Mouse (Mus musculus) ES-E14 (cell line): ENCODE data around the gene Lin28a. TPM values are rescaled to one million over a fixed set of nuclear protein-coding genes. Genes with fewer than 3 reads are reported as not detected.

Experiments
- DNase-seq: peaks from one replicate; pipeline ENCODE4 v3.0.0-alpha.2; 2013; ENCODE audit warnings: low read depth, low spot score
- H3K27ac ChIP-seq: 2 replicates; pipeline ENCODE4 v1.5.1; 2012; ENCODE audit warnings: low read depth, mild to moderate bottlenecking, low read length, moderate library complexity, mixed read lengths; ENCODE audit not compliant: poor library complexity, insufficient read depth, severe bottlenecking
- H3K36me3 ChIP-seq: 2 replicates; pipeline ENCODE4 v1.6.1; 2012; ENCODE audit warnings: mild to moderate bottlenecking, low read length, moderate library complexity, mixed read lengths; ENCODE audit not compliant: control insufficient read depth, poor library complexity, insufficient read depth, severe bottlenecking
- H3K4me1 ChIP-seq, 2 experiments: fragments of 150-350 bp in 1 of 2; sonication (generic) in 1 of 2; 2 replicates each; pipeline ENCODE4 v1.6.1; 2012; ENCODE audit warnings: low read length in 2 of 2, mild to moderate bottlenecking in 1 of 2, mixed read lengths in 1 of 2; ENCODE audit not compliant: control insufficient read depth in 2 of 2, insufficient read depth in 2 of 2, poor library complexity in 1 of 2
- H3K4me3 ChIP-seq, 2 experiments: fragments of 150-350 bp in 1 of 2; sonication (generic) in 1 of 2; 2 replicates each; pipeline ENCODE4 v1.5.1; 2012; ENCODE audit warnings: low read length in 2 of 2, low read depth in 1 of 2, mild to moderate bottlenecking in 1 of 2, mixed read lengths in 1 of 2; ENCODE audit not compliant: insufficient read depth in 1 of 2, poor library complexity in 1 of 2, severe bottlenecking in 1 of 2
- H3K9ac ChIP-seq: 2 replicates; pipeline ENCODE4 v1.6.1; 2012; ENCODE audit warnings: low read depth, mild to moderate bottlenecking, low read length, mixed read lengths; ENCODE audit not compliant: poor library complexity, insufficient read depth, severe bottlenecking
- H3K9me3 ChIP-seq: fragments of 150-350 bp; sonication (generic); 2 replicates; pipeline ENCODE4 v1.6.1; 2012; ENCODE audit warnings: low read depth, mild to moderate bottlenecking, low read length; ENCODE audit not compliant: control insufficient read depth, insufficient read depth
- CHD2 ChIP-seq: IDR thresholded peaks from 2 replicates; pipeline ENCODE4 v1.6.1; 2014; ENCODE audit warnings: mild to moderate bottlenecking, low read depth, low read length, inconsistent platforms
- HCFC1 ChIP-seq: IDR thresholded peaks from 2 replicates; pipeline ENCODE4 v1.6.1; 2012; ENCODE audit warnings: low read length, inconsistent platforms, borderline replicate concordance; ENCODE audit not compliant: insufficient read depth
- MAFK ChIP-seq: IDR thresholded peaks from 2 replicates; pipeline ENCODE4 v1.6.1; 2014; ENCODE audit warnings: mild to moderate bottlenecking, low read depth, low read length, inconsistent platforms; ENCODE audit not compliant: insufficient read depth
- ZC3H11A ChIP-seq: IDR thresholded peaks from 2 replicates; pipeline ENCODE4 v1.6.1; 2012; ENCODE audit warnings: low read depth, mild to moderate bottlenecking, inconsistent platforms, low read length, borderline replicate concordance
- ZNF384 ChIP-seq: IDR thresholded peaks from 2 replicates; pipeline ENCODE4 v1.6.1; 2012; ENCODE audit warnings: low read depth, low read length, inconsistent platforms
- in situ Hi-C, 2 experiments: fragments of 600-800 bp; cut with MboI; formaldehyde crosslinking; loops; one replicate each; pipeline ENCODE4 v1.15.1; 2025; ENCODE audit warnings: low sequenced_read_pairs in 2 of 2, inconsistent platforms in 1 of 2; ENCODE audit not compliant: unreplicated experiment in 2 of 2
- total RNA-seq: library from RNA; depleted of rRNA; stranded (reverse); fragments of 300-350 nt; gene quantifications from 2 replicates; pipeline ENCODE4 v1.2.3, GENCODE M21; 2012

Lin28a gene
- total RNA-seq, 1 experiment: 134 TPM

GRCm38 (mm10) chr4:134062561-134062960 is 43.9 kb upstream of the Lin28a start:
- peaks cover 7 to 40% of the 10 kb centered on the region in 2 experiments for H3K4me1 ChIP-seq
- no peak for DNase-seq
- no peak overlapping the region for H3K9ac ChIP-seq
- no peak overlapping the region for H3K27ac ChIP-seq
- TF ChIP-seq MAFK: no peak
- TF ChIP-seq ZC3H11A: no peak
- TF ChIP-seq ZNF384: no peak
- no peak for TF ChIP-seq CHD2
- TF ChIP-seq HCFC1: no peak
- H3K9me3 ChIP-seq: no peaks in the 10 kb centered on the region
- no peaks in the 10 kb centered on the region for H3K36me3 ChIP-seq
- in situ Hi-C loops: no loop called here
- no peak overlapping the region for H3K4me3 ChIP-seq

GRCm38 (mm10) chr4:134061944-134062446 is 43.4 kb upstream of the Lin28a start:
- H3K36me3 ChIP-seq: no peaks in the 10 kb centered on the region
- peak overlapping the region; percentile 31; the same call in 1 of the 2 replicates for H3K27ac ChIP-seq
- in situ Hi-C loops: no loop called here
- TF ChIP-seq CHD2 (no peak), ZNF384 (no peak), HCFC1 (no peak), MAFK (no peak), ZC3H11A (no peak)
- no peak overlapping the region for H3K4me3 ChIP-seq
- no peak for DNase-seq
- H3K9me3 ChIP-seq: no peaks in the 10 kb centered on the region
- H3K9ac ChIP-seq: no peak overlapping the region
- H3K4me1 ChIP-seq: peaks cover 6 to 35% of the 10 kb centered on the region in 2 experiments

GRCm38 (mm10) chr4:134061166-134061830 is 42.7 kb upstream of the Lin28a start:
- in situ Hi-C loops: no loop called here
- no peaks in the 10 kb centered on the region for H3K9me3 ChIP-seq
- peak overlapping the region; percentile 31; the same call in 1 of the 2 replicates for H3K27ac ChIP-seq
- no peaks in the 10 kb centered on the region for H3K36me3 ChIP-seq
- H3K4me3 ChIP-seq: no peak overlapping the region
- DNase-seq: peak; percentile 55
- H3K9ac ChIP-seq: no peak overlapping the region
- peaks cover 6 to 35% of the 10 kb centered on the region in 2 experiments for H3K4me1 ChIP-seq
- TF ChIP-seq ZC3H11A (no peak), ZNF384 (no peak), MAFK (no peak), HCFC1 (no peak), CHD2 (no peak)

- Histone ChIP-seq H3K9ac (peak within 1 kb of the TSS; percentile 32), H3K27ac (0 out of 2 replicates have a peak within 1 kb of the TSS, but pooled peaks have one; percentile 31)
These were observed 41.7 kb upstream of the Lin28a start, which contains the start of gene Crybg2 for GRCm38 (mm10) chr4:134060135-134060865. TSS of gene Crybg2 (plus strand) at chr4:134060815.

More at GRCm38 (mm10) chr4:134060135-134060865, 41.7 kb upstream of the Lin28a start, which contains the start of gene Crybg2:
- no peaks in the 10 kb centered on the region for H3K9me3 ChIP-seq
- in situ Hi-C loops: no loop called here
- DNase-seq: no peak
- no peaks in the 10 kb centered on the region for H3K36me3 ChIP-seq
- H3K4me3 ChIP-seq: peak within 1 kb of the TSS; percentile 44 to 61
- TF ChIP-seq HCFC1: no peak
- no peak for TF ChIP-seq ZC3H11A
- TF ChIP-seq CHD2: no peak
- TF ChIP-seq MAFK: no peak
- TF ChIP-seq ZNF384: no peak
- H3K4me1 ChIP-seq: peaks cover 6 to 30% of the 10 kb centered on the region in 2 experiments
